Mouse (Mus musculus): ENCODE data around the gene Tspan1. TPM values are rescaled to one million over a fixed set of nuclear protein-coding genes. Genes with fewer than 3 reads are reported as not detected.

Gene Tspan1
- total and polyA plus RNA-seq, 2 experiments, result 0.09 to 0.27 TPM

- no peak overlapping the region for H3K9ac ChIP-seq (ENCODE audit: low read depth, low read length)
- H3K27me3 ChIP-seq (ENCODE audit: control insufficient read depth, insufficient read depth, low read length), result no peaks in the 10 kb centered on the region
- H3K36me3 ChIP-seq (ENCODE audit: control insufficient read depth, insufficient read depth, low read length), result no peaks in the 10 kb centered on the region
- no peak overlapping the region for H3K27ac ChIP-seq (replicated peaks; ENCODE audit: insufficient read depth, low read depth, low read length)
- TF ChIP-seq POLR2A (IDR thresholded peaks at IDR 0.05; ENCODE audit: extremely low read depth, insufficient read depth, low read length) (no peak), CTCF (IDR thresholded peaks at IDR 0.05; ENCODE audit: low read depth, low read length) (no peak)
- H3K4me1 ChIP-seq (ENCODE audit: control insufficient read depth, insufficient read depth, low read length), result 0 out of 2 replicates have a peak, but pooled peaks cover 2% of the 10 kb centered on the region
- WGBS, result 0% methylated on average over 1 of the region's 1 CpGs
- no peak for DNase-seq (ENCODE audit: extremely low read depth, low read depth, low spot score)
- H3K4me3 ChIP-seq (ENCODE audit: insufficient read depth, low read depth, low read length), result no peak overlapping the region
- no peaks in the 10 kb centered on the region for H3K79me2 ChIP-seq (ENCODE audit: control insufficient read depth, insufficient read depth, low read length)
Measured at GRCm38 (mm10) chr4:116122762-116123161, 44.6 kb downstream of the Tspan1 start.

Other genes starting within 250 kb of the Tspan1 start
- gene Dmbx1, start 227.7 kb downstream of the Tspan1 start, total RNA-seq (2014; rRNA removed), result not detected in 2 replicates
- gene Dmbx1, start 227.7 kb downstream of the Tspan1 start, polyA plus RNA-seq (2012; rRNA removed), result not detected in 2 replicates
- 55.9 and 71.4 TPM in 2 replicates for gene Faah, start 149.7 kb downstream of the Tspan1 start, total RNA-seq (2014; rRNA removed)
- gene Faah, start 149.7 kb downstream of the Tspan1 start, polyA plus RNA-seq (2012; rRNA removed), result 120 and 125 TPM in 2 replicates
- 14.5 and 15.0 TPM in 2 replicates for gene Nsun4, start 113.7 kb downstream of the Tspan1 start, total RNA-seq (2014; rRNA removed)
- 8.9 and 11.8 TPM in 2 replicates for gene Nsun4, start 113.7 kb downstream of the Tspan1 start, polyA plus RNA-seq (2012; rRNA removed)
- 528 and 609 TPM in 2 replicates for gene Uqcrh, start 92.5 kb downstream of the Tspan1 start, total RNA-seq (2014; rRNA removed)
- 158 and 193 TPM in 2 replicates for gene Uqcrh, start 92.5 kb downstream of the Tspan1 start, polyA plus RNA-seq (2012; rRNA removed)
- 18.5 and 25.2 TPM in 2 replicates for gene Lrrc41, start 92.3 kb downstream of the Tspan1 start, total RNA-seq (2014; rRNA removed)
- 36.5 and 45.8 TPM in 2 replicates for gene Lrrc41, start 92.3 kb downstream of the Tspan1 start, polyA plus RNA-seq (2012; rRNA removed)
- 0.18 and 0.40 TPM in 2 replicates for gene Rad54l, start 43.9 kb downstream of the Tspan1 start, total RNA-seq (2014; rRNA removed)
- gene Rad54l, start 43.9 kb downstream of the Tspan1 start, polyA plus RNA-seq (2012; rRNA removed), result 0.06 and 0.11 TPM in 2 replicates
- gene Pomgnt1, start 43.8 kb downstream of the Tspan1 start, total RNA-seq (2014; rRNA removed), result 14.7 and 15.4 TPM in 2 replicates
- 15.2 and 19.1 TPM in 2 replicates for gene Pomgnt1, start 43.8 kb downstream of the Tspan1 start, polyA plus RNA-seq (2012; rRNA removed)
- 0.18 and 0.27 TPM in 2 replicates for gene Lurap1, start 16.3 kb downstream of the Tspan1 start, total RNA-seq (2014; rRNA removed)
- 0.12 and 0.87 TPM in 2 replicates for gene Lurap1, start 16.3 kb downstream of the Tspan1 start, polyA plus RNA-seq (2012; rRNA removed)
- not detected in 2 replicates for gene 1700042G07Rik, start 5.8 kb upstream of the Tspan1 start, total RNA-seq (2014; rRNA removed)
- gene 1700042G07Rik, start 5.8 kb upstream of the Tspan1 start, polyA plus RNA-seq (2012; rRNA removed), result not detected in 2 replicates
- gene Gm49337, start 5.8 kb upstream of the Tspan1 start, total RNA-seq (2014; rRNA removed), result not detected in 2 replicates
- gene Gm49337, start 5.8 kb upstream of the Tspan1 start, polyA plus RNA-seq (2012; rRNA removed), result not detected in 2 replicates
- gene Pik3r3, start 54.0 kb upstream of the Tspan1 start, total RNA-seq (2014; rRNA removed), result 1.0 and 1.4 TPM in 2 replicates
- gene Pik3r3, start 54.0 kb upstream of the Tspan1 start, polyA plus RNA-seq (2012; rRNA removed), result 1.3 and 1.7 TPM in 2 replicates